Mouse (Mus musculus): ENCODE results near the gene 2610528J11Rik.
"Not testable (repeated sequence)": the region's sequence is repeated elsewhere in the genome, so short reads cannot be mapped to it uniquely, and the experiment has no call there.

Gene 2610528J11Rik

GRCm38 (mm10) chr4:118526408-118527334 lies at the start of gene 2610528J11Rik:
2610528J11Rik (plus strand) TSS chr4:118526999.
- DNase-seq (ENCODE audit: low read depth, low spot score), result no peak

- no peak for DNase-seq (ENCODE audit: low read depth, low spot score)
Measured at GRCm38 (mm10) chr4:118489717-118490132, 37.1 kb upstream of the 2610528J11Rik start, which contains the start of gene Tie1. Tie1 (minus strand) TSS chr4:118490061.

GRCm38 (mm10) chr4:118490461-118490860 lies 36.3 kb upstream of the 2610528J11Rik start:
- DNase-seq (ENCODE audit: low read depth, low spot score), result no peak

GRCm38 (mm10) chr4:118500171-118500724 lies 26.6 kb upstream of the 2610528J11Rik start:
- no peak for DNase-seq (ENCODE audit: low read depth, low spot score)

GRCm38 (mm10) chr4:118500792-118501191 lies 26.0 kb upstream of the 2610528J11Rik start:
- no peak for DNase-seq (ENCODE audit: low read depth, low spot score)

GRCm38 (mm10) chr4:118505551-118505950 lies 21.2 kb upstream of the 2610528J11Rik start:
- no peak for DNase-seq (ENCODE audit: low read depth, low spot score)

GRCm38 (mm10) chr4:118507171-118507570 lies 19.6 kb upstream of the 2610528J11Rik start:
- not testable (repeated sequence) for DNase-seq (ENCODE audit: low read depth, low spot score)

- DNase-seq (ENCODE audit: low read depth, low spot score), result no peak
Measured at GRCm38 (mm10) chr4:118509050-118509449, 17.7 kb upstream of the 2610528J11Rik start.

- DNase-seq (ENCODE audit: low read depth, low spot score), result no peak
Measured at GRCm38 (mm10) chr4:118516699-118517496, 9.9 kb upstream of the 2610528J11Rik start.

- no peak for DNase-seq (ENCODE audit: low read depth, low spot score)
Measured at GRCm38 (mm10) chr4:118517497-118518146, 9.2 kb upstream of the 2610528J11Rik start.

GRCm38 (mm10) chr4:118518208-118518607 lies 8.6 kb upstream of the 2610528J11Rik start:
- DNase-seq (ENCODE audit: low read depth, low spot score), result no peak

GRCm38 (mm10) chr4:118522248-118522647 lies 4.6 kb upstream of the 2610528J11Rik start:
- DNase-seq (ENCODE audit: low read depth, low spot score), result no peak

GRCm38 (mm10) chr4:118523976-118524375 lies 2.8 kb upstream of the 2610528J11Rik start:
- no peak for DNase-seq (ENCODE audit: low read depth, low spot score)

GRCm38 (mm10) chr4:118525779-118526178 lies 1.0 kb upstream of the 2610528J11Rik start:
- DNase-seq (ENCODE audit: low read depth, low spot score), result no peak

GRCm38 (mm10) chr4:118527335-118527681 lies 509 bp downstream of the 2610528J11Rik start:
- DNase-seq (ENCODE audit: low read depth, low spot score), result no peak

- no peak for DNase-seq (ENCODE audit: low read depth, low spot score)
Measured at GRCm38 (mm10) chr4:118527720-118528119, 921 bp downstream of the 2610528J11Rik start.

GRCm38 (mm10) chr4:118532663-118533062 lies 5.9 kb downstream of the 2610528J11Rik start:
- DNase-seq (ENCODE audit: low read depth, low spot score), result no peak

GRCm38 (mm10) chr4:118533156-118533555 lies 6.4 kb downstream of the 2610528J11Rik start:
- no peak for DNase-seq (ENCODE audit: low read depth, low spot score)

- DNase-seq (ENCODE audit: low read depth, low spot score), result no peak
Measured at GRCm38 (mm10) chr4:118533605-118534004, 6.8 kb downstream of the 2610528J11Rik start.

GRCm38 (mm10) chr4:118535610-118536009 lies 8.8 kb downstream of the 2610528J11Rik start:
- DNase-seq (ENCODE audit: low read depth, low spot score), result no peak

GRCm38 (mm10) chr4:118537801-118538200 lies 11.0 kb downstream of the 2610528J11Rik start:
- no peak for DNase-seq (ENCODE audit: low read depth, low spot score)

All from embryo, embryonic 11.5 days (tissue).